Mouse (Mus musculus) ES-Bruce4 (cell line): ENCODE measurements around the gene Asb13.

ENCODE experiments used
- CTCF ChIP-seq: IDR thresholded peaks from one replicate; pipeline ENCODE4 v1.8.1; 2011; ENCODE audit warnings: low read depth, low read length
- EP300 ChIP-seq: IDR thresholded peaks from 2 replicates; pipeline ENCODE4 v1.6.1; 2011; ENCODE audit warnings: low read depth, low read length; ENCODE audit not compliant: insufficient read depth
- POLR2A ChIP-seq: IDR thresholded peaks from one replicate; pipeline ENCODE4 v1.8.1; 2011; ENCODE audit warnings: low read length; ENCODE audit not compliant: insufficient read depth

DNA sequence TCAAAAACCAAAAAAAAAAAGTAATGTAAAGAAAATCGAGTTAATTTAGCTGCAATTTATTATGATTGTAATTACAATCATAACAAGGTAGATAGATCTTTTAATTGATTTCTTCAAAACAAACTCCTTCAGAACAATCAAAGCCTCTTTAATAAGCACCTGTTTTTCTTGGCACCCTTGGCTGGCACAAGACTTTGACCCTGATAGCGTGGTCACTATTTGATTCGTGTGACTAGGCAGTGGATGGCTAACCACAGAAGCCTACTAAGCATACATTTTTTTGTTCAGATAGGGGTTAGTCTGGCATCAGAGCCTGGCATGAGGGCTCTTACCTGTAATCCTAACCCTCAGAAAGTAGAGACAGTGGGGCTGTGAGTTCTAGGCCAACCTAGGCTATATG lies 1.2 kb downstream of the Asb13 start:
- TF ChIP-seq CTCF (no peak), POLR2A (no peak), EP300 (no peak)
